Comparison of ENCODE assay signal across 8 mouse cellular contexts in genomic region chr4:139858635-139859176, GRCm38 (mm10). TPM values are rescaled to one million over a fixed set of nuclear protein-coding genes. Genes with fewer than 3 reads are reported as not detected.
DNase-seq lines count a peak whose midpoint lies in the region; ATAC-seq and TF ChIP-seq lines count a peak whose summit lies in the region.

No protein-coding gene starts in this region.

- peak; percentile 91 for DNase-seq in brain, embryonic 14.5 days (ENCODE audit: low read depth)
- DNase-seq in heart, adult 9 months (ENCODE audit: low spot score in 2 of 2), result peak; percentile 42 to 55
- DNase-seq in kidney, postnatal 10 days, result peak; percentile 93
- peak; percentile 41 for DNase-seq in liver, embryonic 13.5 days
- peak; percentile 79 for DNase-seq in testis, postnatal 14 days (ENCODE audit: low spot score)

- no peaks in the 10 kb centered on the region for H3K36me3 ChIP-seq in C2C12 (ENCODE audit: control insufficient read depth, insufficient read depth)
- no peaks in the 10 kb centered on the region for H3K36me3 ChIP-seq in liver, embryonic 13.5 days
- H3K36me3 ChIP-seq in neural tube, embryonic 14.5 days (ENCODE audit: control insufficient read depth, insufficient read depth, low read length), result no peaks in the 10 kb centered on the region

- no peak overlapping the region for H3K4me3 ChIP-seq in C2C12 (ENCODE audit: insufficient read depth, poor library complexity, severe bottlenecking)
- no peak overlapping the region for H3K4me3 ChIP-seq in embryonic fibroblast, embryonic 13.5 days (ENCODE audit: insufficient read depth, low read length)
- no peak overlapping the region for H3K4me3 ChIP-seq in liver, embryonic 13.5 days (replicated peaks)
- H3K4me3 ChIP-seq in neural tube, embryonic 14.5 days (ENCODE audit: low read depth, low read length), result no peak overlapping the region

- H3K27ac ChIP-seq in embryonic fibroblast, embryonic 13.5 days (ENCODE audit: insufficient read depth, low read length), result no peak overlapping the region
- H3K27ac ChIP-seq in liver, embryonic 13.5 days, result no peak overlapping the region
- H3K27ac ChIP-seq in neural tube, embryonic 14.5 days (ENCODE audit: low read depth, low read length), result no peak overlapping the region

- no peak for TF ChIP-seq POLR2A in brain, embryonic 14.5 days (IDR thresholded peaks at IDR 0.05; ENCODE audit: borderline replicate concordance, extremely low read depth, insufficient read depth, insufficient read length, poor library complexity, severe bottlenecking)
- no peak for TF ChIP-seq POLR2A in embryonic fibroblast, embryonic 13.5 days (IDR thresholded peaks at IDR 0.05; ENCODE audit: low read depth, low read length)

- H3K27me3 ChIP-seq in C2C12 (ENCODE audit: control insufficient read depth, insufficient read depth, insufficient read length), result no peaks in the 10 kb centered on the region
- H3K27me3 ChIP-seq in liver, embryonic 13.5 days, result peaks cover 27% of the 10 kb centered on the region
- H3K27me3 ChIP-seq in neural tube, embryonic 14.5 days (ENCODE audit: control insufficient read depth, insufficient read depth, low read length), result peaks cover 2% of the 10 kb centered on the region; the same call in 1 of the 2 replicates

- no peaks in the 10 kb centered on the region for H3K79me3 ChIP-seq in C2C12 (ENCODE audit: low read depth)

- H3K79me2 ChIP-seq in C2C12 (ENCODE audit: control insufficient read depth, insufficient read depth), result no peaks in the 10 kb centered on the region

- peak; percentile 95 for TF ChIP-seq CTCF in C2C12 (IDR thresholded peaks at IDR 0.05; ENCODE audit: control insufficient read depth, insufficient read depth, insufficient read length)
- peak; percentile 98 for TF ChIP-seq CTCF in brain, embryonic 14.5 days (IDR thresholded peaks at IDR 0.05; ENCODE audit: borderline replicate concordance, extremely low read depth, insufficient read depth, insufficient read length)
- peak; percentile 98 for TF ChIP-seq CTCF in embryonic fibroblast, embryonic 13.5 days (IDR thresholded peaks at IDR 0.05; ENCODE audit: borderline replicate concordance, insufficient read depth, low read length)

- H3ac ChIP-seq in C2C12 (ENCODE audit: control insufficient read depth, insufficient read length, low read depth), result no peak overlapping the region

- WGBS in liver, embryonic 13.5 days (ENCODE audit: insufficient replicate concordance), result 4% methylated on average over 12 of the region's 13 CpGs
- WGBS in neural tube, embryonic 14.5 days, result 3% methylated on average over 13 of the region's 13 CpGs

- ATAC-seq in liver, embryonic 13.5 days (ENCODE audit: low read depth), result no peak
- peak; percentile 79 for ATAC-seq in neural tube, embryonic 14.5 days (ENCODE audit: low read depth)

- no peaks in the 10 kb centered on the region for H3K9me3 ChIP-seq in liver, embryonic 13.5 days (replicated peaks)
- H3K9me3 ChIP-seq in neural tube, embryonic 14.5 days (ENCODE audit: control insufficient read depth, low read length), result no peaks in the 10 kb centered on the region

- no peak overlapping the region for H3K4me2 ChIP-seq in liver, embryonic 13.5 days
- no peak overlapping the region for H3K4me2 ChIP-seq in neural tube, embryonic 14.5 days (ENCODE audit: low read depth, low read length)

- no peaks in the 10 kb centered on the region for H3K4me1 ChIP-seq in embryonic fibroblast, embryonic 13.5 days (ENCODE audit: control insufficient read depth, insufficient read depth, low read length)
- H3K4me1 ChIP-seq in liver, embryonic 13.5 days (replicated peaks), result no peaks in the 10 kb centered on the region
- no peaks in the 10 kb centered on the region for H3K4me1 ChIP-seq in neural tube, embryonic 14.5 days (ENCODE audit: control insufficient read depth, insufficient read depth, low read length)

- no peak overlapping the region for H3K9ac ChIP-seq in liver, embryonic 13.5 days
- no peak overlapping the region for H3K9ac ChIP-seq in neural tube, embryonic 14.5 days (replicated peaks; ENCODE audit: low read depth, low read length)

TF ChIP-seq in C2C12, 6 proteins besides CTCF, POLR2A, EP300 and RAD21:
- TF ChIP-seq FOSL1 (IDR thresholded peaks at IDR 0.05; ENCODE audit: insufficient read depth, low read length, poor library complexity, severe bottlenecking) (no peak), MYOG (IDR thresholded peaks at IDR 0.05; ENCODE audit: control insufficient read depth, extremely low read depth, insufficient read length) (no peak), MAX (IDR thresholded peaks at IDR 0.05) (peak; percentile 43), CEBPB (IDR thresholded peaks at IDR 0.05; ENCODE audit: low read depth) (no peak)
TF ChIP-seq in C2C12: peak in this region for 1.

RNA-seq across cellular contexts. Expression of gene Pax7, which starts 25.4 kb away (rescaled TPM):
- polyA plus RNA-seq in C2C12 (2012; fragmentation: generic; extraction: Trizol), result 1.1 TPM
- 6.8 and 12.2 TPM in 2 replicates for polyA plus RNA-seq in brain, embryonic 14.5 days (2012; rRNA removed)
- 0.38 and 0.51 TPM in 2 replicates for polyA plus RNA-seq in embryonic fibroblast, embryonic 13.5 days (2011; ENCODE audit: insufficient read length, low read depth, missing spikeins)
- polyA plus RNA-seq in liver, embryonic 13.5 days (2015; fragmentation: Nextera tagmentation; extraction: Ambion mirVana), result not detected in 2 replicates
- 0.19 and 0.27 TPM in 2 replicates for polyA plus RNA-seq in neural tube, embryonic 14.5 days (2014; fragmentation: Nextera tagmentation; extraction: Ambion mirVana)

Comparison
In these comparisons a context has a peak if more than half of its experiments do, and no peak if none do; other contexts are left out.
1. DNase-seq: peak in every context shown above with its lines; median percentile 93 in kidney, postnatal 10 days; 91 in brain, embryonic 14.5 days; 79 in testis, postnatal 14 days; 48 in heart, adult 9 months; 41 in liver, embryonic 13.5 days.